Mouse (Mus musculus) forebrain, embryonic 10.5 days (tissue): Measurements from ENCODE around the gene Nudt4. TPM values are rescaled to one million over a fixed set of nuclear protein-coding genes. Genes with fewer than 3 reads are reported as not detected.
A peak's percentile ranks its signal among the peaks of the same experiment; 100 is the strongest.

Source experiments
- DNase-seq: peaks from one replicate; pipeline ENCODE4 v3.0.0-alpha.2; 2017; ENCODE audit warnings: low spot score; ENCODE audit errors: extremely low spot score
- H3K27ac ChIP-seq: fragments of 300-500 bp; sonication (generic); 2 replicates; pipeline ENCODE4 v1.5.1; 2016; ENCODE audit warnings: mild to moderate bottlenecking
- H3K27me3 ChIP-seq: fragments of 300-500 bp; sonication (generic); 2 replicates; pipeline ENCODE4 v1.6.1; 2016; ENCODE audit warnings: mild to moderate bottlenecking; ENCODE audit not compliant: poor library complexity, severe bottlenecking
- H3K36me3 ChIP-seq: fragments of 300-500 bp; sonication (generic); replicated peaks from 2 replicates; pipeline ENCODE4 v1.6.1; 2016; ENCODE audit warnings: mild to moderate bottlenecking, moderate library complexity
- H3K4me1 ChIP-seq: fragments of 300-500 bp; sonication (generic); 2 replicates; pipeline ENCODE4 v1.6.1; 2016
- H3K4me3 ChIP-seq: fragments of 300-500 bp; sonication (generic); 2 replicates; pipeline ENCODE4 v1.5.1; 2016; ENCODE audit warnings: mild to moderate bottlenecking, moderate library complexity
- H3K9me3 ChIP-seq: fragments of 300-500 bp; sonication (generic); 2 replicates; pipeline ENCODE4 v1.6.1; 2016; ENCODE audit warnings: mild to moderate bottlenecking, moderate library complexity
- WGBS: fragments of 180-500 bp; shearing (Covaris S2); methylation state at CpG from one replicate; pipeline ENCODE4 v1.1.7; 2016; 5-methylcytosine and 5-hydroxymethylcytosine counted together
- polyA plus RNA-seq: library from polyadenylated mRNA; unstranded; fragments of >200 nt; fragmentation: Nextera tagmentation; extraction: Ambion mirVana; gene quantifications from 2 replicates; pipeline ENCODE4 v1.2.1, GENCODE M21; 2016

Gene Nudt4
- polyA plus RNA-seq, 1 experiment from 2014 or later, result 82.3 TPM

DNA sequence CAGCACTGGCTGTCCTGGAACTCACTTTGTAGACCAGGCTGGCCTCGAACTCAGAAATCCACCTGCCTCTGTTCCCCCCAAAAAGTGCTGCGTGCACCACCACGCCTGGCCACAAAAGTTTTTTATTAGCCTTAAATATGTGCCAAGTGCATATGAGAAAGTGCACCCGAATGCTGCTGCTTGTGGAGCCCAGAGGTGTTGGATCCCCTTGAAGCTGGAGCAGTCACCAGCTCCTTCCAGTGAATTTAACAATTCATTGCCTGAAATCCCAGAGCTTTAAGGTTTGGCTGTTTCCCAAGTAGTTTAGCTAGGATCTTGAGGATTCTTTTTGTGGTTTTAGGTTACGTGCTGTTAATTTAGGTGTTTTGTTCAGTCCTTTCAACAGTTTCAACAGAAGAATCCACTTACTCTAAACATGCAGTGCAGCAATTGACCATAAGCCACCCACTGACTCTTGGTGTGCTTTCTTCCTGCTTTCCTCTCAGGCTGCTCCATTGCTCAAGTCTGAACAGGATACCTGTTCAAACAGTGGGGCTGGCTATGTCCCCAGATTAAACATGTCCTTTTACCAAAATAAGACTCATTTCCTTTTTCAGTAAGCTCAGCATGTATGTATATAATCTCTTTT, 37.3 kb downstream of the Nudt4 start:
- Histone ChIP-seq H3K4me3 (no peak overlapping the region), H3K9me3 (peaks cover 2% of the 10 kb centered on the region; the same call in 1 of the 2 replicates), H3K27ac (no peak overlapping the region), H3K27me3 (no peaks in the 10 kb centered on the region), H3K36me3 (peaks cover 19% of the 10 kb centered on the region), H3K4me1 (peaks cover 20% of the 10 kb centered on the region)
- DNase-seq, result no peak
- 87% methylated on average over 5 of the region's 5 CpGs for WGBS

DNA sequence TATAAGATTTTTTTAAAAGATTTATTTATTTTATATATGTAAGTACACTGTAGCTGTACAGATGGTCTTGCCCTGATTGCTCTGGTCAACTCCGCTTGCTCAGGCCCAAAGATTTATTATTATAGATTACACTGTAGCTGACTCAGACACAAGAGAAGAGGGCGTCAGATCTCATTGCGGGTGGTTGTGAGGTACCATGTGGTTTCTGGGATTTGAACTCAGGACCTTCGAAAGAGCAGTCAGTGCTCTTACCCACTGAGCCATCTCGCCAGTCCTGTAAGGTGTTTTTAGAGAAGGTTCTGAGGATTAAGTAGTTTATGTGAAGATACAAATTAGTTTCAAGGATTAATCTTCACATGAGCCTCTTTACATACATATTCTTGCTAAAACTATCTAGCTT, 38.1 kb downstream of the Nudt4 start:
- Histone ChIP-seq H3K4me3 (no peak overlapping the region), H3K9me3 (peaks cover 3% of the 10 kb centered on the region; the same call in 1 of the 2 replicates), H3K27me3 (no peaks in the 10 kb centered on the region), H3K27ac (no peak overlapping the region), H3K4me1 (peaks cover 14% of the 10 kb centered on the region), H3K36me3 (peaks cover 25% of the 10 kb centered on the region)
- no peak for DNase-seq
- WGBS, result 93% methylated on average over 5 of the region's 5 CpGs

GRCm38 (mm10) chr10:95525037-95525675, 38.8 kb downstream of the Nudt4 start:
- 90% methylated on average over 6 of the region's 6 CpGs for WGBS
- peaks cover 32% of the 10 kb centered on the region for H3K36me3 ChIP-seq
- H3K9me3 ChIP-seq, result peaks cover 3% of the 10 kb centered on the region; the same call in 1 of the 2 replicates
- H3K27ac ChIP-seq, result no peak overlapping the region
- DNase-seq, result no peak
- H3K27me3 ChIP-seq, result no peaks in the 10 kb centered on the region
- no peak overlapping the region for H3K4me3 ChIP-seq
- H3K4me1 ChIP-seq, result peaks cover 8% of the 10 kb centered on the region; the same call in 1 of the 2 replicates

DNA sequence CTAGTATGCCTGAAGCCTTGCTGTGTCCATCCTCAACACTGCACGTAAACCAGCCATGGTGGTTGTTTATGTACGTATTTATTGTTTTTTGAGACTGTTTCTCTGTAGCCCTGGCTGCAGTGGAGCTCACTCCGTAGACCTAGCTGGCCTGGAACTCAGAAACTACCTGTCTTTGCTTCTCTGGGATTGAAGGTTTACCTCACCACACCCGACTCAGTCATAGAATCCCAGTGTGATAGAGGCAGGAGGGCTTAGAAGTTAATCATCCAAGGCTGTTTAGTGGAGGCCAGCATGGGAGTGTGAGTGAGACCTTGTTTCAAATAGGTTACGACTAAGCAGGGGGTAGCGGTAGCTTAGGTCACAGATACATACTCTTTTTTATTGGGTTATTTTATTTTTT, 46.3 kb downstream of the Nudt4 start:
- Histone ChIP-seq H3K4me1 (peaks cover 20% of the 10 kb centered on the region), H3K27me3 (no peaks in the 10 kb centered on the region), H3K4me3 (no peak overlapping the region), H3K36me3 (peaks cover 54% of the 10 kb centered on the region), H3K9me3 (peaks cover 3% of the 10 kb centered on the region; the same call in 1 of the 2 replicates), H3K27ac (no peak overlapping the region)
- WGBS, result 95% methylated on average over 6 of the region's 6 CpGs
- DNase-seq, result no peak

GRCm38 (mm10) chr10:95515293-95515931, 48.5 kb downstream of the Nudt4 start:
- Histone ChIP-seq H3K9me3 (no peaks in the 10 kb centered on the region), H3K27me3 (no peaks in the 10 kb centered on the region), H3K4me1 (peaks cover 20% of the 10 kb centered on the region), H3K27ac (peak overlapping the region; percentile 98), H3K36me3 (peaks cover 33% of the 10 kb centered on the region), H3K4me3 (peak overlapping the region; percentile 100)
- WGBS, result under 1% methylated on average over 76 of the region's 80 CpGs
- no peak for DNase-seq

DNA sequence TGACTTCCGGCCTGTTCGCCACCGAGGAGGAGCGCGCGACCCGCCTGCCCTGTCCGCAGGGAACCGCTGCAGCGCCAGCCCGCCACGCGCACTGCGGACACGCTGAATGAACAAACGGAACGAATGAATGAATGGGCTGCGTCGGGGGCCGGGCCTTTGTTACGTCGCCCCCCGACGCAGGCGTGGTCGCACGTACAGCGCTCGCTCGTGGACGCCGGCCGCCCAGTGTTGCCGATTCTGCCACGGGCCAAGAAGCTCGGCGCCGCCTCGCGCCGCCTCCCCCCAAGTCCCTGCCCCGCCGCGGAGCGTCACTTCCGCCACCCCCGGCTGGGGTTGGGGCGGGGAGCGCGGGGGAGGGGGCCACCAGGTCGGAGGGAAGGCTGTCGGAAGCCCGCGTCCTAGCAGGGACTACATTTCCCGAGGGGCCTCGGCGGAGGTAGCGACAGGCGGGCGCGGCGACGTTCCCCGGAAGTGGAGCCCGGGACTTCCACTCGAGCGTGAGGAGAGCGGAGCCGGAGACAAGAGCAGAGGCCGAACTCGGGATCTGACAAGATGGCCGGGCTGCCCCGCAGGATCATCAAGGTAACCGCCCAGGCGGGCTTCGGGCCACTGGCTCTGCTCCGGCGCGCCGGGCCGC, 49.2 kb downstream of the Nudt4 start, which contains the start of gene Ube2n:
Gene Ube2n, plus strand, starts transcription at position 490 of the 637 bp plus-strand sequence.
- H3K27me3 ChIP-seq, result no peaks in the 10 kb centered on the region
- peak within 1 kb of the TSS; percentile 98 for H3K27ac ChIP-seq
- H3K4me3 ChIP-seq, result peak within 1 kb of the TSS; percentile 100
- no peaks in the 10 kb centered on the region for H3K9me3 ChIP-seq
- H3K4me1 ChIP-seq, result peaks cover 20% of the 10 kb centered on the region
- peaks cover 26% of the 10 kb centered on the region for H3K36me3 ChIP-seq
- peak; percentile 98 for DNase-seq
- WGBS, result under 1% methylated on average over 78 of the region's 81 CpGs

DNA sequence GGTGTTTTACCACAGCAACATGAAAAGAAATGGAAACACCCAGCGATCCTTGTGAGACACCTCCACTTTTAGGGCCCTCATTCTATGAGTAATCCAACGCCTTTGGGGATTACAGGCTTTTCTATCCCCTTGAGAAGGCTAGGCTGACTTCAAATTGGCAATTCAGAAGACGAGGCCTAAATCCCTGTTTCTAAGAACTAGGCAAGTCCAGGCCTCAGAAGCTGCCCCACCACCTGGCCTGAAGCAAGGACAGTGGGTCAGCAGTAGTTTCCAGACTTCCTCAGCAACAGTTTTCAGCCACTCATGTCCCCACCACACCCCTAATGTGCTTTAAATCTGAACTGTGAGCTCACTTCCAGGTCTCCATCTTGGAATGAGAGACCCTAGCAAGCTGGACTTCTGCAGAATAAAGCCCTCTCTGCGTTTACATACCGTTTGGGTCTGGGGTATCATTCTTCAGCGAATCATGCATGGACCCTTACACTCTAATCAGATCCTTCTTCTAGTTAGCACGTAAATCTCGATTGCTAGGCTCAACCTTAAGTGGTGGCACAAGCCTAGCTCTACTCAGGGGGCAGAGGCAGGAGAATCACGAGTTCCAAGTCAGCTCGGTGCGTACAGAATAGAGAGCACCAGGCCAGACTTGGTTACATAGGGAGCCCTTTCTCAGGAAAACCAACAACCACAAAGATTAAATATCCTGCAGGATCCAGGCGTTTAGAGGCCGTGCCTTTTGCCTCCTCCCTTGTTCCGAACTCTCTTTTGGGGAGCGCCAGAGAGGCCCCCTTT, 50.0 kb downstream of the Nudt4 start:
- Histone ChIP-seq H3K27ac (peak overlapping the region; percentile 98), H3K4me3 (peak overlapping the region; percentile 100), H3K4me1 (peaks cover 20% of the 10 kb centered on the region), H3K36me3 (peaks cover 18% of the 10 kb centered on the region), H3K9me3 (no peaks in the 10 kb centered on the region), H3K27me3 (no peaks in the 10 kb centered on the region)
- 35% methylated on average over 15 of the region's 15 CpGs for WGBS
- DNase-seq, result no peak

DNA sequence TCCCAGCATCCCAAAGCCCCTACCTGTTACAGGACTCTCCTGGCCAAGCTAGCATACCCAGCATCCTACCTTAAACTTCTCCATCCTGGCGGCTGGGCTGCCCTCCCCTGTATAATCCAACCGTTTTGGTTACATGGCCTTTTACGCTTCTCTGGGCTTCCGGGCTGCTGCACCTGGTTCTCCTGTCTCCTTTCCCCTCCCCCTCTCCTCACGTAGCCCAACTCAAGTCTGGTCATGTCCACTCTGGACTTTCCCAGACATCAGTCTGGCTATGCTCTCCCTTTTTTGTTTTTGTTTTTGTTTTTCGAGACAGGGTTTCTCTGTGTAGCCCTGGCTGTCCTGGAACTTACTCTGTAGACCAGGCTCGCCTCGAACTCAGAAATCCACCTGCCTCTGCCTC, 51.3 kb downstream of the Nudt4 start:
- Histone ChIP-seq H3K9me3 (no peaks in the 10 kb centered on the region), H3K36me3 (peaks cover 6% of the 10 kb centered on the region), H3K4me3 (no peak overlapping the region), H3K27me3 (no peaks in the 10 kb centered on the region), H3K27ac (no peak overlapping the region), H3K4me1 (peaks cover 18% of the 10 kb centered on the region)
- 88% methylated on average over 8 of the region's 8 CpGs for WGBS
- DNase-seq, result no peak

DNA sequence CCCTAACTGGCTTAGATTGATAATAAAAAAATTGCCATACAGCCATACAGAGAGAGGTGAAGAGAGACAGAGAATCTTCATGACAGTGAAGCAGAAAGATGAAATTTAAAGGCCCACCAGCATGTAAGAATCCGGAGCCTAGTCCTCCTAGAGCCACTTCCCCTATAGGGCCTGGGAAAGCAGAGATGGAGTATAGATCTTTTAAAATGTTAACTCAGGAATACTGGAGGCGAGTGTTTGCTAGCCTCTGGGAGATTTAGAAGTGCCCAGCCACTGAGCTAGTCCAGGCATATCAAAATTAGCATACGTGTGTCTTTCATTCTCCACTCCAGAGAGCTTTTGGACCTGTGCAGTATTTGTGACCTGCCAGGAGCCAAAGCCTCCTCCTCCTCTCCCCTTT, 54.7 kb downstream of the Nudt4 start:
- no peak for DNase-seq
- Histone ChIP-seq H3K27ac (no peak overlapping the region), H3K27me3 (no peaks in the 10 kb centered on the region), H3K4me1 (peaks cover 7% of the 10 kb centered on the region), H3K36me3 (no peaks in the 10 kb centered on the region), H3K4me3 (no peak overlapping the region), H3K9me3 (no peaks in the 10 kb centered on the region)
- WGBS, result 83% methylated on average over 3 of the region's 3 CpGs

- no peak overlapping the region for H3K4me3 ChIP-seq
- H3K9me3 ChIP-seq, result no peaks in the 10 kb centered on the region
- WGBS, result 86% methylated on average over 6 of the region's 6 CpGs
- H3K36me3 ChIP-seq, result no peaks in the 10 kb centered on the region
- no peak for DNase-seq
- H3K27ac ChIP-seq, result no peak overlapping the region
- peaks cover 2% of the 10 kb centered on the region for H3K4me1 ChIP-seq
- no peaks in the 10 kb centered on the region for H3K27me3 ChIP-seq
These were observed 55.2 kb downstream of the Nudt4 start for GRCm38 (mm10) chr10:95508793-95509192.

GRCm38 (mm10) chr10:95508126-95508525, 55.8 kb downstream of the Nudt4 start:
- Histone ChIP-seq H3K36me3 (no peaks in the 10 kb centered on the region), H3K9me3 (no peaks in the 10 kb centered on the region), H3K4me1 (no peaks in the 10 kb centered on the region), H3K4me3 (no peak overlapping the region), H3K27me3 (no peaks in the 10 kb centered on the region), H3K27ac (no peak overlapping the region)
- DNase-seq, result no peak
- 87% methylated on average over 8 of the region's 8 CpGs for WGBS

GRCm38 (mm10) chr10:95504341-95504740, 59.6 kb downstream of the Nudt4 start:
- Histone ChIP-seq H3K4me1 (peaks cover 16% of the 10 kb centered on the region), H3K9me3 (no peaks in the 10 kb centered on the region), H3K27ac (no peak overlapping the region), H3K4me3 (no peak overlapping the region), H3K36me3 (0 out of 2 replicates have a peak, but pooled peaks cover 6% of the 10 kb centered on the region), H3K27me3 (no peaks in the 10 kb centered on the region)
- no peak for DNase-seq
- WGBS, result 70% methylated on average over 1 of the region's 1 CpGs
